Mouse (Mus musculus) small intestine, adult 2 months (tissue): ENCODE results near the gene Prmt8.

Experiments
- CTCF ChIP-seq: fragments of 200-500 bp; IDR thresholded peaks from 2 replicates; pipeline ENCODE4 v1.5.1; 2012; ENCODE audit warnings: low read depth, mild to moderate bottlenecking, control low read depth, inconsistent platforms, low read length, moderate library complexity, mixed read lengths; ENCODE audit not compliant: insufficient replicate concordance, insufficient read length; ENCODE audit errors: extremely low read depth
- POLR2A ChIP-seq: fragments of 200-500 bp; IDR thresholded peaks from 2 replicates; pipeline ENCODE4 v1.6.1; 2012; ENCODE audit warnings: low read depth, mild to moderate bottlenecking, control low read depth, inconsistent platforms, low read length, moderate library complexity

- TF ChIP-seq CTCF (no peak), POLR2A (no peak)
Observed at GRCm38 (mm10) chr6:127802211-127802610, 32.9 kb upstream of the Prmt8 start.
